Mouse (Mus musculus) stomach, embryonic 15.5 days (tissue): ENCODE results near the gene Gm10260. TPM values are rescaled to one million over a fixed set of nuclear protein-coding genes. Genes with fewer than 3 reads are reported as not detected.

Experiments used
- ATAC-seq: fragments of 200-750 bp; cut with Nextera tagmentation; 2 replicates; pipeline ENCODE4 v1.8.0; 2017; ENCODE audit warnings: low read depth, moderate number of reproducible peaks, moderate TSS enrichment; ENCODE audit not compliant: insufficient read depth, low FRiP score
- H3K27ac ChIP-seq: fragments of 300-500 bp; sonication (generic); 2 replicates; pipeline ENCODE4 v1.5.1; 2015; ENCODE audit warnings: mild to moderate bottlenecking, inconsistent platforms
- H3K27me3 ChIP-seq: fragments of 300-500 bp; sonication (generic); replicated peaks from 2 replicates; pipeline ENCODE4 v1.6.1; 2015; ENCODE audit warnings: inconsistent platforms
- H3K36me3 ChIP-seq: fragments of 300-500 bp; sonication (generic); 2 replicates; pipeline ENCODE4 v1.6.1; 2015; ENCODE audit warnings: inconsistent platforms
- H3K4me1 ChIP-seq: fragments of 300-500 bp; sonication (generic); 2 replicates; pipeline ENCODE4 v1.6.1; 2015; ENCODE audit warnings: inconsistent platforms
- H3K4me2 ChIP-seq: fragments of 300-500 bp; sonication (generic); 2 replicates; pipeline ENCODE4 v1.6.1; 2015; ENCODE audit warnings: mild to moderate bottlenecking, inconsistent platforms
- H3K4me3 ChIP-seq: fragments of 300-500 bp; sonication (generic); replicated peaks from 2 replicates; pipeline ENCODE4 v1.5.1; 2015; ENCODE audit warnings: inconsistent platforms
- H3K9ac ChIP-seq: fragments of 300-500 bp; sonication (generic); 2 replicates; pipeline ENCODE4 v1.6.1; 2015; ENCODE audit warnings: inconsistent platforms
- H3K9me3 ChIP-seq: fragments of 300-500 bp; sonication (generic); 2 replicates; pipeline ENCODE4 v1.6.1; 2016; ENCODE audit warnings: inconsistent platforms
- WGBS: fragments of 180-500 bp; shearing (Covaris S2); methylation state at CpG from one replicate; pipeline ENCODE4 v1.1.7; 2015; 5-methylcytosine and 5-hydroxymethylcytosine counted together
- polyA plus RNA-seq: library from polyadenylated mRNA; unstranded; fragments of >200 nt; fragmentation: Nextera tagmentation; extraction: Ambion mirVana; gene quantifications from 2 replicates; pipeline ENCODE4 v1.2.1, GENCODE M21; 2015

Gm10260 gene
- polyA plus RNA-seq: 6.5 and 32.9 TPM in 2 replicates

- Histone ChIP-seq H3K27ac (no peak within 1 kb of the TSS), H3K4me1 (0 out of 2 replicates have a peak, but pooled peaks cover 6% of the 10 kb centered on the region), H3K36me3 (no peaks in the 10 kb centered on the region), H3K27me3 (no peaks in the 10 kb centered on the region), H3K4me3 (no peak within 1 kb of the TSS), H3K4me2 (no peak within 1 kb of the TSS), H3K9ac (no peak within 1 kb of the TSS), H3K9me3 (no peaks in the 10 kb centered on the region)
- no peak for ATAC-seq
- WGBS: 95% methylated on average over 11 of the region's 11 CpGs
Observed at GRCm38 (mm10) chr13:97760532-97760931, at the start of gene Gm10260. Gene Gm10260 (minus strand): TSS chr13:97760632.

- Histone ChIP-seq H3K9me3 (no peaks in the 10 kb centered on the region), H3K9ac (no peak overlapping the region), H3K4me1 (no peaks in the 10 kb centered on the region), H3K27me3 (no peaks in the 10 kb centered on the region), H3K4me3 (no peak overlapping the region), H3K4me2 (no peak overlapping the region), H3K36me3 (no peaks in the 10 kb centered on the region), H3K27ac (no peak overlapping the region)
- no peak for ATAC-seq
- 67% methylated on average over 4 of the region's 4 CpGs for WGBS
Observed at GRCm38 (mm10) chr13:97809828-97810227, 49.4 kb upstream of the Gm10260 start.

- Histone ChIP-seq H3K4me1 (no peaks in the 10 kb centered on the region), H3K4me2 (no peak overlapping the region), H3K27ac (no peak overlapping the region), H3K9ac (no peak overlapping the region), H3K27me3 (no peaks in the 10 kb centered on the region), H3K4me3 (no peak overlapping the region), H3K9me3 (no peaks in the 10 kb centered on the region), H3K36me3 (no peaks in the 10 kb centered on the region)
- 87% methylated on average over 9 of the region's 9 CpGs for WGBS
- no peak for ATAC-seq
Observed at GRCm38 (mm10) chr13:97805907-97806306, 45.5 kb upstream of the Gm10260 start.

DNA sequence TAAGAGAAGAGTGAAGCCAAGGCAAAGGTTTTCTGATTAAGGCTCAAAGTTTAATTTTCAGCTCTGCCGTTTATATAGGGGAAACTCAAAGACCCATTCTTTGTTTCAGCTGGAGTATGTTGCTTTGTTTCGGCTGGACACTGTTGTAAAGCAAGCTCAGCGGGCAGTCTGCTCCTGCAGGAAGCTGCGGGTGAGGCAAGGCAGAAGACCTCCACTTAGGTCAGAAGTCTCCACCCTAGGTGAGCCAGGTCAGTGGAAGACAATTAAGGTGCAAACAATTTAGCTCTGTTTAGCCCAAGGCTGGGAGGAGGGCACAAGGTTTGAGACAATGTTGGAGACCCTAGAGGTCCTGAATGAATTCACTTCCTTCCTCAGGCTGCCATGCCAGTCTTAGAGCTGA lies 42.0 kb upstream of the Gm10260 start:
- Histone ChIP-seq H3K36me3 (no peaks in the 10 kb centered on the region), H3K4me3 (no peak overlapping the region), H3K4me2 (no peak overlapping the region), H3K4me1 (no peaks in the 10 kb centered on the region), H3K9ac (no peak overlapping the region), H3K27ac (no peak overlapping the region), H3K9me3 (no peaks in the 10 kb centered on the region), H3K27me3 (no peaks in the 10 kb centered on the region)
- 58% methylated on average over 4 of the region's 4 CpGs for WGBS
- no peak for ATAC-seq

DNA sequence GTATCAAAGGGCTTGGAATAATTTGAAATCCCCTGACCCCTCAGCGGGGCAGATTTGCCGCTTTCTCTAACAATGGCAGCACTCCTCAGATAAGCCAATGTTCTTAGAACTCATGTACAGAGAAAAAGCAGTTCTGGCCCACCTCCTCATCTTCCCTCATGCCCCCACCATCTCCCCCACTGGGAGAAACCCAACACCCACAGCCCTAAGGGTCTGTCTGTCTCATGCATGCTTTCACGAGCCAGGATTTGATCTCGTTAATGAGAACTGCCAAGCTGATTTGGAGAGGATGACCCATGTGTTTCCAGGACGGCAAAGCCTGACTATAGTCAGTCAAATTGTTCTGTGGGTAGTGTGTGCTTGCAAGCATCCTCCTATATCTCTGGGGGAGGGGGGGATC lies 37.0 kb upstream of the Gm10260 start:
- 66% methylated on average over 5 of the region's 5 CpGs for WGBS
- H3K4me1 ChIP-seq: no peaks in the 10 kb centered on the region

DNA sequence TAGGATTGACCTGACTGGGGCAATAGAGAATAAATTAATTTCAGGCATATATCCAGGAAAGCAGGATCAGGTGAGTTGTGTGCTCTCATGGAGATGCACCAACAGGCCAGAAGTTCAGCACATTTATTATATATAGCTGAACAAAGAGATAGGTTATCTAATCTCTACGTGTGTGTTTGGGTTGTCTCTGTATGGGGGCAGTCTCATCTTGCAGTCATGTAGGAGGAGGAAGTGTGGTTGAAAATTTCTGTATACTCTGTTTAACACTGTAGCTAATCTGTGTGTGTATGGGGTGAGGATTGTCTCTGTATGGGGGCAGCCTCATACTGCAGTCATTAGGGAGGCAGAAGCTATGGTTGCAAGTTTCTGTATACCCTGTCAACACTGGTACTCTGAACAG lies 34.3 kb upstream of the Gm10260 start:
- Histone ChIP-seq H3K9me3 (no peaks in the 10 kb centered on the region), H3K4me2 (no peak overlapping the region), H3K9ac (no peak overlapping the region), H3K36me3 (no peaks in the 10 kb centered on the region), H3K4me1 (no peaks in the 10 kb centered on the region), H3K27me3 (no peaks in the 10 kb centered on the region), H3K27ac (no peak overlapping the region), H3K4me3 (no peak overlapping the region)
- ATAC-seq: no peak
- WGBS: 57% methylated on average over 1 of the region's 1 CpGs

More for the DNA sequence above, 37.0 kb upstream of the Gm10260 start:
- no peak overlapping the region for H3K4me2 ChIP-seq
- H3K9ac ChIP-seq: no peak overlapping the region
- no peaks in the 10 kb centered on the region for H3K27me3 ChIP-seq
- H3K36me3 ChIP-seq: no peaks in the 10 kb centered on the region
- ATAC-seq: no peak
- H3K27ac ChIP-seq: no peak overlapping the region
- H3K9me3 ChIP-seq: no peaks in the 10 kb centered on the region
- no peak overlapping the region for H3K4me3 ChIP-seq

GRCm38 (mm10) chr13:97793932-97794331 lies 33.5 kb upstream of the Gm10260 start:
- Histone ChIP-seq H3K36me3 (no peaks in the 10 kb centered on the region), H3K27ac (no peak overlapping the region), H3K4me2 (no peak overlapping the region), H3K4me1 (no peaks in the 10 kb centered on the region), H3K9ac (no peak overlapping the region), H3K4me3 (no peak overlapping the region), H3K27me3 (no peaks in the 10 kb centered on the region), H3K9me3 (no peaks in the 10 kb centered on the region)
- WGBS: 38% methylated on average over 1 of the region's 1 CpGs
- no peak for ATAC-seq

DNA sequence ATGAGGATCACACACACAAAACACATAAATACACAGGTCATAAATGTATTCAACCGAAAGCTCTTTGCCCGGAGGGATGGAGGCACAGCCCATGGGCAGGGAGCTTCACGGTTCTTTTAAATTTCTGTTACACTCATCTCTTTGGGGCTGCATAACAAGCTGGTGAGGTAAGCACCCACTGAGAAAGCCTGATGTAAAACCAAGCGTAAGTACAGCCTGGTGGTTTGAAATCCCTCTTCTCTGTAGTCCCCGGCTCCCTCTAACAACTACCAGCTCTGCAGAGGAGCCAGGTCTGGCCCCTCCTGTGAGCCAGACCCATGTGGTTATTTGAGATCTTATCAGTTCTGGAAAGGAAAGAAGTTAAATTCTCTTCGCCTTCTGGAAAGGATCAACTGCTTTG lies 31.2 kb upstream of the Gm10260 start:
- ATAC-seq: no peak
- no peaks in the 10 kb centered on the region for H3K27me3 ChIP-seq
- H3K9ac ChIP-seq: no peak overlapping the region
- H3K4me1 ChIP-seq: no peaks in the 10 kb centered on the region
- no peaks in the 10 kb centered on the region for H3K36me3 ChIP-seq
- WGBS: 64% methylated on average over 6 of the region's 6 CpGs
- H3K4me2 ChIP-seq: no peak overlapping the region
- H3K4me3 ChIP-seq: no peak overlapping the region
- no peak overlapping the region for H3K27ac ChIP-seq
- H3K9me3 ChIP-seq: no peaks in the 10 kb centered on the region

DNA sequence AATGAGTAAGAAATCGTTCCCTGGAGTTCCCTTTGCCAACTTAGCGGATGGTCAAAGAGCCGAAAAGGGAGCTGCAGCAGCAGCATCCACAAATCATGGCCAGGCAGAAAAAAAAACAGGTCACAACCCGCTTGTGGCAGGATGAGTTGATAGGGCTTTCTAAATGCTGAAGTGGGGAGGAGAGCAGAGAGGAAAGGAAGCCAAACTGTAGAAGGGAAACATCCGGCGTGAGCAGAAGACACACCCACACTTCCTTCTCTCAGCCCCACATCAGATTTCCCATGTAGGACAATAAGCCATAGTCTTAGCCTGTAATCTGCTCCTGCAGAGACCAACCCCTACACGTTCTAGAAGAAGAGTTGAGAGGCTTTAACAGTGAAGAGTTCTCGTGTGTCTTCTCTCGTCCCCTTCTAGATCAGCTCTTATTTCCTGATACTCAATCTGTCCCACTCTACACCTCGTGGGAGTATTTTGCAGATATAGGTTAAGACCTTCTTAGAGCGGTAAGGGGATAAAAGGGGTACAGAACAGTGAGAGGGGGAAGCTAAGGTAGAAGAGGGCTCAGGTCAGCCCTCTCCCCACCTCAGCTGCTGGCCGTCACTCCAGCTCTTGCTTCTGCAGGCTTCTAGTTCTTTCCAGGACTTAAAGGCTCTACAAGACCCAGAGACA lies 29.5 kb upstream of the Gm10260 start:
- H3K9ac ChIP-seq: no peak overlapping the region
- H3K9me3 ChIP-seq: no peaks in the 10 kb centered on the region
- no peak overlapping the region for H3K27ac ChIP-seq
- H3K4me1 ChIP-seq: no peaks in the 10 kb centered on the region
- H3K4me2 ChIP-seq: no peak overlapping the region
- no peak overlapping the region for H3K4me3 ChIP-seq
- H3K27me3 ChIP-seq: no peaks in the 10 kb centered on the region
- ATAC-seq: no peak
- WGBS: 68% methylated on average over 12 of the region's 12 CpGs
- H3K36me3 ChIP-seq: no peaks in the 10 kb centered on the region

GRCm38 (mm10) chr13:97785167-97785835 lies 24.9 kb upstream of the Gm10260 start:
- no peak for ATAC-seq
- no peak overlapping the region for H3K4me3 ChIP-seq
- no peaks in the 10 kb centered on the region for H3K9me3 ChIP-seq
- 66% methylated on average over 10 of the region's 10 CpGs for WGBS
- H3K36me3 ChIP-seq: no peaks in the 10 kb centered on the region
- H3K27ac ChIP-seq: no peak overlapping the region
- no peaks in the 10 kb centered on the region for H3K4me1 ChIP-seq
- H3K27me3 ChIP-seq: no peaks in the 10 kb centered on the region
- H3K4me2 ChIP-seq: no peak overlapping the region
- H3K9ac ChIP-seq: no peak overlapping the region

DNA sequence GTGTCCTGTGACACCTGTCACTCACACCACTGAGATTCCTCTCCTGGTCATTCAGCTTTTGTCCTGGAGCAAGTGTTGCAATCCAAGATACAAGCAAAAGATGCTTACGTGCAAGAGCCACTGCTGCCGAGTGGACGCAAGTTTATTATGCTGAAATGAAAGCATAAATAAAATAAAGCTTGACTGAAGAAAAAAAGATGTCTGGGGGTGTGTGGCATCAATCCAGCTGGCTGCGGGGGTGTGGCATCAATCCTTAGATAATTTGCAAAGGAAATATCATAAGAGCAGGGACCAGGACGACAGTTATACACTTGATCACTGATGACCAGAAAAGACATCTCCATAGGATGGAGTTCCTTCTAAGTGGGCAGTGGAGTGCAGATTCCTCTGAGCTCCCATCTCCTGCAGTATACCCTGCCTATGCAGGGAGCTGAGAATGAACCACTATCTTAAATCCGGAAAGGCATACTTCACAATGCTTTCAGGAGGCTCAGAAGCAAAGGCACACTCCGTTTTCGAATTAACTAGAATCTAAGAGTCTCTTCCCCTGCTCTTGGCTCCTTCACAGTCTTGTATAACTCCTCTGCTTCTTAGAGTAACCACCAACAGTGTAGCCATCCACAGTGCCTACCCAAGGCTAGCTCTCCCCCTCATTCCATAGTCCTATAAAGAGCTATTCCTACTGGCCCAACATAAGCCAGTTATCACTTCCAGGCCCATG lies 23.2 kb upstream of the Gm10260 start:
- Histone ChIP-seq H3K36me3 (no peaks in the 10 kb centered on the region), H3K4me1 (peaks cover 5% of the 10 kb centered on the region; the same call in 1 of the 2 replicates), H3K9me3 (no peaks in the 10 kb centered on the region), H3K27me3 (no peaks in the 10 kb centered on the region), H3K4me3 (no peak overlapping the region), H3K27ac (no peak overlapping the region), H3K9ac (no peak overlapping the region), H3K4me2 (no peak overlapping the region)
- ATAC-seq: no peak
- 82% methylated on average over 8 of the region's 8 CpGs for WGBS

GRCm38 (mm10) chr13:97782063-97782462 lies 21.6 kb upstream of the Gm10260 start:
- Histone ChIP-seq H3K9me3 (no peaks in the 10 kb centered on the region), H3K9ac (no peak overlapping the region), H3K36me3 (no peaks in the 10 kb centered on the region), H3K4me3 (no peak overlapping the region), H3K27ac (no peak overlapping the region), H3K4me2 (no peak overlapping the region), H3K4me1 (peaks cover 6% of the 10 kb centered on the region; the same call in 1 of the 2 replicates), H3K27me3 (no peaks in the 10 kb centered on the region)
- no peak for ATAC-seq
- WGBS: 47% methylated on average over 7 of the region's 7 CpGs
